Mouse (Mus musculus): ENCODE measurements around the gene Ust.
A peak's percentile ranks its signal among the peaks of the same experiment; 100 is the strongest.

Gene Ust

GRCm38 (mm10) chr10:8504832-8505231, 13.8 kb downstream of the Ust start:
- no peak for DNase-seq (ENCODE audit: low read depth, low spot score)

GRCm38 (mm10) chr10:8498951-8499891, 19.4 kb downstream of the Ust start:
- no peak for DNase-seq (ENCODE audit: low read depth, low spot score)

GRCm38 (mm10) chr10:8495543-8496141, 23.0 kb downstream of the Ust start:
- no peak for DNase-seq (ENCODE audit: low read depth, low spot score)

GRCm38 (mm10) chr10:8491909-8492591, 26.6 kb downstream of the Ust start:
- no peak for DNase-seq (ENCODE audit: low read depth, low spot score)

- DNase-seq (ENCODE audit: low read depth, low spot score): no peak
Observed at GRCm38 (mm10) chr10:8487388-8487787, 31.2 kb downstream of the Ust start.

- no peak for DNase-seq (ENCODE audit: low read depth, low spot score)
Observed at GRCm38 (mm10) chr10:8484487-8484886, 34.1 kb downstream of the Ust start.

- DNase-seq (ENCODE audit: low read depth, low spot score): no peak
Observed at GRCm38 (mm10) chr10:8482779-8483178, 35.8 kb downstream of the Ust start.

- no peak for DNase-seq (ENCODE audit: low read depth, low spot score)
Observed at GRCm38 (mm10) chr10:8479779-8480178, 38.8 kb downstream of the Ust start.

GRCm38 (mm10) chr10:8477936-8478335, 40.7 kb downstream of the Ust start:
- no peak for DNase-seq (ENCODE audit: low read depth, low spot score)

- no peak for DNase-seq (ENCODE audit: low read depth, low spot score)
Observed at GRCm38 (mm10) chr10:8471995-8472394, 46.6 kb downstream of the Ust start.

GRCm38 (mm10) chr10:8471012-8471411, 47.6 kb downstream of the Ust start:
- DNase-seq (ENCODE audit: low read depth, low spot score): no peak

- no peak for DNase-seq (ENCODE audit: low read depth, low spot score)
Observed at GRCm38 (mm10) chr10:8469516-8469915, 49.1 kb downstream of the Ust start.

GRCm38 (mm10) chr10:8468651-8469386, 49.8 kb downstream of the Ust start:
- DNase-seq (ENCODE audit: low read depth, low spot score): no peak

GRCm38 (mm10) chr10:8465918-8466317, 52.7 kb downstream of the Ust start:
- DNase-seq (ENCODE audit: low read depth, low spot score): no peak

- DNase-seq (ENCODE audit: low read depth, low spot score): no peak
Observed at GRCm38 (mm10) chr10:8465216-8465615, 53.4 kb downstream of the Ust start.

GRCm38 (mm10) chr10:8461372-8461771, 57.3 kb downstream of the Ust start:
- no peak for DNase-seq (ENCODE audit: low read depth, low spot score)

GRCm38 (mm10) chr10:8454711-8455110, 63.9 kb downstream of the Ust start:
- DNase-seq (ENCODE audit: low read depth, low spot score): peak; percentile 5

- DNase-seq (ENCODE audit: low read depth, low spot score): no peak
Observed at GRCm38 (mm10) chr10:8447681-8448080, 70.9 kb downstream of the Ust start.

- no peak for DNase-seq (ENCODE audit: low read depth, low spot score)
Observed at GRCm38 (mm10) chr10:8446972-8447371, 71.7 kb downstream of the Ust start.

- DNase-seq (ENCODE audit: low read depth, low spot score): no peak
Observed at GRCm38 (mm10) chr10:8444052-8444451, 74.6 kb downstream of the Ust start.

- DNase-seq (ENCODE audit: low read depth, low spot score): no peak
Observed at GRCm38 (mm10) chr10:8431857-8432256, 86.8 kb downstream of the Ust start.
